Mouse (Mus musculus) thymus, postnatal 10 days (tissue): ENCODE measurements around the gene Lag3.

ENCODE experiments used
- DNase-seq, 2 experiments: peaks; one replicate each; pipeline ENCODE4 v3.0.0; 2021; ENCODE audit warnings: low spot score in 2 of 2

Lag3 gene

GRCm38 (mm10) chr6:124919695-124920317 lies 8.3 kb upstream of the Lag3 start, which contains the start of gene Ptms:
Gene Ptms (minus strand): TSS chr6:124920103.
- peak; percentile 52 to 66 for DNase-seq

GRCm38 (mm10) chr6:124918890-124919627 lies 7.6 kb upstream of the Lag3 start:
- no peak for DNase-seq

- DNase-seq: no peak
These were observed 6.8 kb upstream of the Lag3 start for GRCm38 (mm10) chr6:124918331-124918690.

- DNase-seq: peak; percentile 77 to 78
These were observed 6.2 kb upstream of the Lag3 start for GRCm38 (mm10) chr6:124917518-124918330.

- DNase-seq: peak; percentile 80 to 97
These were observed 5.4 kb upstream of the Lag3 start for GRCm38 (mm10) chr6:124916695-124917517.

- DNase-seq: peak in 1 of 2 experiments; percentile 30
These were observed 4.6 kb upstream of the Lag3 start for GRCm38 (mm10) chr6:124915942-124916694.

GRCm38 (mm10) chr6:124915160-124915941 lies 3.8 kb upstream of the Lag3 start:
- DNase-seq: no peak

GRCm38 (mm10) chr6:124914511-124914910 lies 3.0 kb upstream of the Lag3 start:
- no peak for DNase-seq

GRCm38 (mm10) chr6:124913721-124914285 lies 2.3 kb upstream of the Lag3 start:
- no peak for DNase-seq

GRCm38 (mm10) chr6:124913214-124913613 lies 1.7 kb upstream of the Lag3 start:
- no peak for DNase-seq

- no peak for DNase-seq
These were observed 1.5 kb downstream of the Lag3 start for GRCm38 (mm10) chr6:124910032-124910431.

- no peak for DNase-seq
These were observed 3.7 kb downstream of the Lag3 start for GRCm38 (mm10) chr6:124907767-124908166.

GRCm38 (mm10) chr6:124904991-124905860 lies 6.3 kb downstream of the Lag3 start:
- no peak for DNase-seq

- DNase-seq: peak; percentile 63 to 71
These were observed 7.1 kb downstream of the Lag3 start for GRCm38 (mm10) chr6:124904161-124904981.

GRCm38 (mm10) chr6:124903580-124904151 lies 7.8 kb downstream of the Lag3 start:
- DNase-seq: peak; percentile 99

- DNase-seq: no peak
These were observed 9.7 kb downstream of the Lag3 start for GRCm38 (mm10) chr6:124901851-124902250.

GRCm38 (mm10) chr6:124900801-124901480 lies 10.6 kb downstream of the Lag3 start:
- no peak for DNase-seq
